Mouse (Mus musculus): ENCODE data around the gene Rragc.

Rragc gene

DNA sequence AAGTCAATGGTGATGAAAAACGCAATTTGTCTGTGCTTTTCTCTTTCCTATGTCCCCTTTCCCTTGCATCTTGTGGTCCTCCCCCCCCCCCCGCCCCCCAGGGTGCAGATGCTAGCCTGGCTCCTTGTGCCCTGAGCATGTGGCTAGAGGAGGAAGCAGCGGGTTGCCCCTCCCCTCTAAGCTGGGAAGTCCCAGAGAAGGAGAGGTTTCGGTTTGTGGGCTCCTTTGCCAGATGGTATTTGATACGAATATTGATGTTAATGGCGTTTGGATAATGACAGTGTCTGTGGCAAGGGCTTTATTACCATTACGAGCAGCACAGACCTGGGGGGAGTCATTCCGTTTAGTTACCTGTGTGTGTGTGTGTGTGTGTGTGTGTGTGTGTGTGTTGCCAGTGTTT lies 34.8 kb downstream of the Rragc start:
- no peak for DNase-seq (ENCODE audit: low read depth, low spot score)

DNA sequence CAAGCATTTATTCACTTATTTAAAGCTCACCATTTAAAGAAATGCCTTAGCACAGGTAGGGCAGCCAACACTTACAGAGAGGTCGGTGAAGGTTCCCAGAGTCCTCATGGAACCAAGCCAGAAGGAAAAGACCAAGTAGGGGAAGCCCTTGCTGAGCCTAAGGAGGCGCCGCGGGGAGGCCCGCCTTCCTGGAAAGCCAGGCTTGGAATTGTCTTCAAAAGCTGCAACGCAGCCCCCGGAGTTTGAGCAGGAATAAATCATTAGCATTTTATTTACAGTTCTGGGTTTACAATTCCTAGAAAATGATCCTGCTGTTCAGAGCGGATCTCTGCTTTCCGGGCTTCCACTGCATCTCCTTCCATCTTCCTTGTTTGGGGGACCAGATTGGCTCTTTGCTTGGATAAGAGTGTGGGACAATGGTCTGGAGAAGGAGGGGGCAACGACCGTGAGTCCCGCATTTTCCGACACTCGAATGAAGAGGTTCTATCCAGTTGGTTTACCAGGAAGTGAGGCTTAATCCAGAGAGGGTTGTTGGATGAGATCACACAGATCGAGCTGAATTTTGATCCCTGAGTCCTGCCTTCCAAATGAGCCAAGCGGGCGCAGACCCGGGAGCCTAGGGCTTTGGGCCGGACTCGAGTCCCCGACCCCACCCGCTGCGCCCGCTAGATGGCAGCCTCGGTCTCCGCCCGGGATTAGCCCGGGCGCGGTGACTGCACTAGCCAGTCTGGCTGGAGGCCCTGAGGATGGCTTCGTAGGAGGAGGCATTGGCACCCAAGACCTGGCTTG lies 39.7 kb downstream of the Rragc start:
- peak; percentile 62 for DNase-seq (ENCODE audit: low read depth, low spot score)

DNA sequence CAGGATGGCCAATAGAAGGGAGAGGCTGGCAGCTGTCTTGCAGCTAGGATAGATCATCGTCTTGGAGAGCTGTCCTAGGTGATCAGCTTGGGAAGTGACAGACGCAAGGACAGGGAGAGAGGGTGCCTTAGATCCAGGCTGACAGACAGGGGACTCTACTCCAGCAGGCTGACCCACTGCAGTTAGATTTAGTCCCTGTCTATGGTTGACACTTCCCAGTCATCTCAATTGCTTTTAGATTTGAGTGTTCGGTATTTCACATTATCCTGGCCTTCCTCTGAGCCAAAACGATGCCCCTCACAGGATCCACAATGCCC lies 40.2 kb downstream of the Rragc start:
- DNase-seq (ENCODE audit: low read depth, low spot score), result no peak

DNA sequence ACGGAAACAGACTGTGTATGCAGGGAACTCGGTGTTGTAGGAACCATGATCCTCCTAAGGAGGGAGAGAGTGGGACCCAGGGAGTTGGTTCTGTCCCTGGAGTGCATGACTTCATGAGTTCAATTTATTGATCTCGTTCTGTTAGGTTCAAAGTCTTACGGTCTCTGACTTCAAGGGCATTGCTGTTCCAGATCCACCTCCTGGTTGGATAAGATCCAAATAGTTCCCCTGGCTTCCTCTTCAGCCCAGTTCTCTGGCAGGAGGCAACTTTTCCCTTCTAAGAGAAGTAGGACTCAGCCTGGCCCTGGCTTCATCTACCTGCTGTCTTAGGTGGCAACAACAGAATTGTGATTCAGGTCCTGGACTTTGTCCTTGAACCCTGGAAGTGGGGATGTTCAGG lies 40.6 kb downstream of the Rragc start:
- DNase-seq (ENCODE audit: low read depth, low spot score), result no peak

DNA sequence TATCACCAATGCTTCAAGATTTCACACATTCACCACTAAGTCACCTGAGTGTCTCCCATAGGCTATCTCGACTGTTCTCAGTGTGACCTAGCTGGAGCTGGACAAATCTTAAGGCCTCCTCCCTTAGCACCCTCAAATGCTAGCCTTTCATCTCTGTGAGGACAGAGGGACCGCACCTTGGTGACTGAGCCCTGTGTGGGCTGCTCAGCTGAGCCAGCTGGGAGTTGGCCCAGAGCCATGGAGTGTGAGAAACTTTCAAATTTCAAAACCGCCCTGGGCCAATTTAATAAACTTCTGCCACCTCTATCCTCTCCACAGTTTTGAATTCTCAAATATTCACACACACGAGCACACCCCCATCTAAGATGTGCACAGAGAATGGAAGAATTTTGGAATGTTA lies 43.7 kb downstream of the Rragc start:
- DNase-seq (ENCODE audit: low read depth, low spot score), result no peak

DNA sequence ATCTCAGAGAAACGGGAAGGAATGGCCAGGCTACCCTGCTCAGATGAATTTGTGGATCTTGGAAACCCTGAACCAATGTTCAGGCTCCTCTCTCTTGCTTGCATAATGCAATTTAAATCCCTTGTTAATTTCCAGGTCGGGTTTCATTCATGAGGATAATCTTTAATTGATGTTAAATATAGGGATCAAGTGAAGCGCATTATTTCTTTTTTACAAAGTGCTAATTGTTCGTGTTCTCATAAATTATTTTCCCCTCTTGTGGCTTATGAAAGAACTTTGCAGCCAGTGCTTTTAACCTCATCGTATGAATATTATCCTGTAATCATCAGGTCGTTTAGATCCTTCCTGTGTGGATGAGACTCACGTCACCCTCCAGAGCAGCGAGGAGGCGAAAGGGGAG lies 45.5 kb downstream of the Rragc start:
- no peak for DNase-seq (ENCODE audit: low read depth, low spot score)

DNA sequence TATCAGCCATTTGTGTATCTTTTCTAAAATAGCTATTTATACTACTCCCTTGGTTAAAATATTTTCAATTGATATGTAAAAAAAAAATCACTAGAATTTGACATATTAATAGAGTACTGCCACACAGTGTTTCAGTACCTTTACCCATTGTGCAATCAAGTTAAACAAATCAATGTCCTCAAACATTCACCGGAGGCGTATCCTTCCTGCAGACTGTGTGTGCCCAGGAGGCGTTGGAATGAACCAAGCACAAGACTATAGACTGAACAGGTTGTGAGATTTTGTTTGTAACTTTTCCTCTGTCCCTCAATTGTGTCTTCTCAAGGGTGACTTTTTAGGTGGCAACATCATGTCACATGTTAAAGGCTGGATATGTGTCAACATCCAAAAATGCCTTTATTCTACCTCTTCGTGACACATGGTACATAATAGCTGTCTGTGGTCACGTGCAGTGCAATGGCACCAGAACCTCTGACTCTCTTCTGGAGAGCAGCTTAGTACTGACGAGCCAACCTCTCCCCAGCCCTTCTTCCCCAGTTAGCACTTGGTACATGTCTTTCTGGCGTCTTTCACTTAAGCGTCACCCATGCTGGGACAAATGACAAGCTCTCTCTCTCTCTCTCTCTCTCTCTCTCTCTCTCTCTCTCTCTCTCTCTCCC lies 51.5 kb downstream of the Rragc start:
- no peak for DNase-seq (ENCODE audit: low read depth, low spot score)

DNA sequence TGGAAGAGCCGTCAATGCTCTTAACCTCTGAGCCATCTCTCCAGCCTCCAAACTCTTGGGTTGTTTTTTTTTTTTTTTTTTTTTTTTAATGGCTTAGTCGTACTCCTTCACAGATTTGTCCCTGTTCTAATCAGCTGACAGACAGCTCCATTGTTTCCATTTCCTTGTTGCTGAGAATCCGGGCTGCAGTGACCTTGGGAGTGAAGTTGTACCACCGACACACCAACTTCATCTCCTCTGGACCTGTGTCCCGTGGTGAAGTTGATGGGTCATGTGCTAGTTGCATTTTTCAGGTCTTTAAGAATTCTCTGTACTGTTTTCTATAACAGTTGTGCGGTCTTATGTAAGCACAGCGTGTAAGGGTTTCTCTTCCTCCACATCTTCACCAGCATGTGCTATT lies 52.2 kb downstream of the Rragc start:
- no peak for DNase-seq (ENCODE audit: low read depth, low spot score)

DNA sequence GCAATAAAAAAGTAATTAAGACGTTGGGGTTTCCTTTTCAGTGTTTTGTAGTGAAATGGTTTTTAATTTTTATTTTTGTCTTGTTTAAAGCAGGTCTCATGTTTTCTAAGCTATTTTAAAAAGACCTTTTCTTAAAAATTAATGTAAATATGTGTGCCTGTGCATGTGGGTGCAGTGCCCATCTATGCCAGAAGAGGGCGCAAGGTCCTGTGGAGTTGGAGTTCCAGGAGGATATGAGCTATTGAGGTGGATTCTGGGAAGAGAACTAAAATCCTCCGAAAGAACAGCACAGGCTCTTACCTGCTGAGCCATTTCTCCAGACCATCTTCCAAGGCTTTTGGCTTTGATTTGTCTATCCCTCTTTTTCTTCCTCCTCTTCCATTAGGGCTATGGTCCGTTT lies 53.8 kb downstream of the Rragc start:
- no peak for DNase-seq (ENCODE audit: low read depth, low spot score)

DNA sequence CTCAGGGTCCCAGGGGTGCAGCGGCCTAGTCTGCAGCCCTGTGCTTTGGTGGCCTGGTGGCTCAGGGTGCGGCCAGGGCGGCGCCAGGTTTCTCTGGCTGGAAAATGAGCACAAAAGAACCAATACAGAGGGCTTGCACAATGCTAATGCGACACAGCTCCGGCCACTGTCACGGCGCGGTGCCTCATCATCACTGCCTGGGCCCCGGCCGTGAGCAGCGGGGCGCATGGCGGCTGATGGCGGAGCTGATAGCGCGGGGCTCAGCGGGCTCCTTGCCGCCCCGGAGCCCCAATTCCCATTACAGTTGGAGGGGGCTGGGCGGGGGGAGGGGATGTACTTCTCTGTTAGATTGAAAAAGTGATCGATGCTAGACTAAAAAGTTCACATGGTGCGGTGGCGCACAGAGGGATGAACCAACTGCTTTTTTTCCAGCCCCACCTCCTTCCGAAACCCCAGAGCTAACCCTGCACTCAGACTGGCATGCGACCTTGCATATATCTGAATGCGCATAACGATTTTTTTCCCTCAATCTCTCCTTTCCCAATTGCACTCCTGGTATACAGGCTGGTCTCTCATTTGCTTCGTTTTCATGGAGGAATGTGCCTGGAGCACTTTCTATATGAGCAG lies 55.3 kb downstream of the Rragc start:
- no peak for DNase-seq (ENCODE audit: low read depth, low spot score)

DNA sequence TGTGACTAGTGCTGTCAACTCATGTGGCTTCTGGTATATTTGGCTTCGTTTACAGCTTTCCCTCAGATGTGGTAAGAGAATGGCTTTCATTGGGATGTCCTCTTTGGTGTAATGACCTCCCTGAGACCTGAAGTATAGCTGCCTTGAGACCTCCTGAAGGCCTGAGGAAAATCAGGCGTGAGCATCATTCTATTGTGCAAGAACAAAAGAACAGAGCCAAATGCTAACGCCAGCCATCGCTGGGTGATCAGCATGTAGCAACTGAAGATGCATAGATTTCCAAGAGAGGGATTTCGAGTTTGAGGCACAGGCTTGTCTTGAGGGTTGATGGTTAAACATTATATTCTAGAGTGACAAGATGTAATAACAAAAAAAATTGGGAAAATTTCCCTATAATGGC lies 64.9 kb downstream of the Rragc start:
- DNase-seq (ENCODE audit: low read depth, low spot score), result no peak
